Mouse (Mus musculus) cortical plate, adult 2 months (tissue): ENCODE data around the gene Whrn. TPM values are rescaled to one million over a fixed set of nuclear protein-coding genes. Genes with fewer than 3 reads are reported as not detected.

Source experiments
- H3K27ac ChIP-seq: fragments of 200-500 bp; 2 replicates; pipeline ENCODE4 v1.5.1; 2012; ENCODE audit warnings: low read length, control low read depth, inconsistent platforms; ENCODE audit not compliant: insufficient read depth
- H3K4me1 ChIP-seq: fragments of 200-500 bp; 2 replicates; pipeline ENCODE4 v1.6.1; 2011; ENCODE audit warnings: low read length; ENCODE audit not compliant: control insufficient read depth, insufficient read depth
- H3K4me3 ChIP-seq: fragments of 200-500 bp; 2 replicates; pipeline ENCODE4 v1.5.1; 2011; ENCODE audit warnings: mild to moderate bottlenecking, low read length, control low read depth; ENCODE audit not compliant: insufficient read depth
- CTCF ChIP-seq: fragments of 200-500 bp; IDR thresholded peaks from 2 replicates; pipeline ENCODE4 v1.5.1; 2011; ENCODE audit warnings: mild to moderate bottlenecking, control low read depth, low read length; ENCODE audit not compliant: insufficient read depth; ENCODE audit errors: extremely low read depth
- POLR2A ChIP-seq: fragments of 200-500 bp; IDR thresholded peaks from 2 replicates; pipeline ENCODE4 v1.6.1; 2011; ENCODE audit warnings: mild to moderate bottlenecking, low read length, control low read depth; ENCODE audit not compliant: insufficient read depth; ENCODE audit errors: extremely low read depth
- polyA plus RNA-seq: library from polyadenylated mRNA; depleted of rRNA; stranded (reverse); fragments of >200 nt; gene quantifications from 2 replicates; pipeline ENCODE4 v1.2.3, GENCODE M21; 2012

The Whrn gene
- polyA plus RNA-seq, 1 experiment, result 56.2 TPM

DNA sequence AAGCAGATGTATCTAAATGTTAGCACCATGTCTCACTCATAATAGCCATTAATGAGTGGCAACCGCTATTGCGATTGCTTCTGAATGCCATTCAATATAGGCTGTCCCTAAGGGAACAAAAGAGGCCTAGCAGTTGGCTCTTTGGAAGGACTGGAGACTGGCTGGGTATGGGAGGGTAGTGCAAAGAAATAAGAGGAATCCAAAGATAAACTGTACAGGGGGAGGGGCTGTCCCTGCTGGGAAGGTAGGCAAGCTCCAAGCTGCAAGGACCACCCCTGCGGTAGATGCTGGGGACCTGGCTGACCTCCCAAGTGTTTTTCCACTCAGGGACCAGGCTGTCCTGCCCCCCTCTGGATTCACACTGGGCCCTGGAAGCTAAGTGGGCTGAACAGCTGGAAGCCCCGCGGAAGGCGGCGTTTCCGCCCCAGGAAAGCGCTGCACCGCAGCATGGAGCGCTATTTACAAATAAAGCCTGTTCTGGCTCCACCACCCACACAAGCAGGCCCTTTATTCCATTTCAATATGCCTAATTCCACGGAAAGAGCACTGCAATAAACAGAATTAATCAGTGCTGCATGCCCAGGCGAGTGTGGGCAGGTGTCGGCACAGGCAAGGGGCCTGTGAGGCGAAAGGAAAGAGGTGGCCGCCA is 36.5 kb downstream of the Whrn start:
- Histone ChIP-seq H3K4me1 (no peaks in the 10 kb centered on the region), H3K4me3 (no peak overlapping the region), H3K27ac (no peak overlapping the region)
- TF ChIP-seq POLR2A, result no peak
- TF ChIP-seq CTCF, result no peak

DNA sequence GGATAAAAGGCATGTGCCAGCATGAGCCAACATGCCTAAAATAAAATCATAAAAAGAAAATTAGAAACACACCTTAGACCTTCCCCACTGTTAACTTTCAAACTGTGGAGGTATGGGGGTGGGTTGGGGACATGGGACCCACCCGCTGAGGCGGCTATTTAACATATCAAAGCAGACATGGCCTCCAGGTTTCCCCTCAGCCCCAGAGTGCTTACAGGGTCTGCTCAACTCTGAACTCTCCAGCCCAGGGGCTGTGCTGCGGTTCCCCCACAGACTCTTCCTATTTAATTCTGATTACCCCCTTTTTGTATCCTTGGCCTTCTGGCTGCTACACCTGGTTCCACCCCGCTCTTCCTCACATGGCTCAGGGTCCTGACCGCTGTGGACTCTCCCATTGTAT is 39.2 kb downstream of the Whrn start:
- Histone ChIP-seq H3K4me3 (no peak overlapping the region), H3K27ac (no peak overlapping the region), H3K4me1 (no peaks in the 10 kb centered on the region)
- TF ChIP-seq POLR2A (no peak), CTCF (no peak)

DNA sequence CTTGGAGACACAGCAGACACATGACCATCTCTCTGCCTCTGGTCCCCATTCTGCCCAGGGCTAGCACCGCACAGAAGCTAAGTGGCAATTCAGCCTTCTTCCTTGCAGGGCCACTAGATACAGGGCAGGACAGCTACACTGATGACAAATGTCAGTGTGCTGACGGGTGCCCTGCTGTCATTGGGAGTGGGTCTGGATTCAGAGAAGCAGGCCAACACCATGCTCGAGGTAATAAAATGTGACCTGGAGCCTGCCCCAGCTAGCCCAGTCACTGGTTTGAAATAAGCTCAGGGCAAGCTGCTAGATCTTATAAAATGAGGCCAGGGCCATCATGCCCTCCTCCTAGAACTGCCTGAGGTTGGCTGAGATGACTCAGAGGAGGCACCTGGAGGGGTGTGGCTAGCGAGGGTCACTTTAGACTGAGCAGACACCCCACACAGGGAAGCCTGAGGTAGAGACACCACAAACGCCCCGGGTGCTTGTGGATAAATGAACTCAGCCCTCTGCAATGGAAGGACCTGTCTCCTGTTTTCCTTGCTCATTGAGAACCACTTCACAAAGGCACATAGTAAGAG is 41.8 kb downstream of the Whrn start:
- H3K4me3 ChIP-seq, result no peak overlapping the region

DNA sequence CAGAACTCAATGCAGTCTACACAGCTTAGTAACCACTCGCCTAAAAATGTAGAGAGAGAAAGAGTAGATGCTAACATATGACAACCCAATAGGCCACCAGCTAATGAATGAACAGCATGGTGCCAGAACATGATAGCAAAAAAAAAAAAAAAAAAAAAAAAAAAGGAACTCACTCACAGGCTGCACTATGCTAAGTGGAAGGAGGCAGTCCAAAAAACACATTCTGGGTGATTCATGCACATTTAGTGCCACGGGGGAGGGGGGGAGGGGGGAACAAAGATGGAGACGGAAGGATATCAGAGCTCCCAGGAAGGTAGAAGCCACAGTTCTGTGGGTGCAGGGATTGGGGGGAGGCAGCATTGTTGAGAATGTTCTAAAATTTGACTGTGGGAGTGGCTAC is 43.2 kb downstream of the Whrn start:
- no peak for TF ChIP-seq CTCF
- TF ChIP-seq POLR2A, result no peak
- H3K27ac ChIP-seq, result no peak overlapping the region
- no peaks in the 10 kb centered on the region for H3K4me1 ChIP-seq
- H3K4me3 ChIP-seq, result no peak overlapping the region

More for the DNA sequence above, 41.8 kb downstream of the Whrn start:
- no peaks in the 10 kb centered on the region for H3K4me1 ChIP-seq
- no peak for TF ChIP-seq POLR2A
- TF ChIP-seq CTCF, result no peak
- H3K27ac ChIP-seq, result no peak overlapping the region

DNA sequence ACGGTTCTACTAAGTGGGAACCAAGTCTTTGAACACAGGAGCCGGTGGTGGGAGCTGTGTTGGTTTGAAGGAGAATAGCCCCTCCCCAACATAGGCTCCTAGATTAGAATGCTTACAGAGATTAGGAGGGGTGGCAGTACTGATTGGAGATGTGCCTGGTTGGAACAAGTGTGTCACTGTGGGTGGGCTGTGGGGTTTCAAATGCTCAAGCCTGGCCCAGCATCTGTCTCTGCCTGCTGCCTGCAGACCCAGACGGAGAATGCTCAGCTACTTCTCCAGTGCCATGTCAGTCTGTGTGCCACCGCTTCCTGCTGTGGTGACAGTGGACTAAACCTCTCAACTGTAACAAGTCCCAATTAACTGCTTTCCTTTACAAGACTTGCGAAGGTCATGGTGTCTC is 45.2 kb downstream of the Whrn start:
- Histone ChIP-seq H3K27ac (no peak overlapping the region), H3K4me3 (no peak overlapping the region), H3K4me1 (no peaks in the 10 kb centered on the region)
- TF ChIP-seq CTCF, result no peak
- TF ChIP-seq POLR2A, result no peak

DNA sequence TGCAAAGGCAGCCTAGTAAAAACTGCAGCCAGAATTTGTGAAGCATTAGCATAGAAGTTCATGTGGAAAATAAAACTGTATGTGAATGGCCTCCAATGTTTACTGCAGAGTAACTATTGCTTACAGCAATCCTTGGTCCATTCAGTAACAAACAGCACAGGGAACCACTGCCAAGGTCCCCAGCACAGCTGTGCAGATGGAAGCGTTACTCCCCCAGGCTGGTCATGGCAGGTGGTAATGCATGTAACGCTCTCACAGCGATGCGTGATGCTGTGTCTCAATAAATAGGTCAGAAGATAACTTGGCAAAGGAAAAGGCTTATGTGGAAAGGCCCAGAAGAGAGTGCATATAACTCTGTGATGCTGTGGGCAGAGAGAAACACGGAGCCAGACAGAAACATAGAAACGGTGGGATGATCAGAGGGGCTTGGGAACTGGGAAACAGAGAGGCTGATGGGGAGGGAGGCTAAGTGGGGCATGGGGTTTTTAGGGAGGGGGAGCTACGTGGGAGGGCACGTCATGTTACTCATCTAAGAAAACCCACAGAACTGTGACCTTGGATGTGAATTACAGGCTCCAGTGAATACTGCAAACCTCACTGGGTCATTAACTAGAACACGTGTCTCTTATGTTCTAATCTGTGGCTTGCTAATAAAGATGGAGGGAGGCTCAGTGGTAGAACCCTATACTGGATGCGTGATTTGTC is 51.3 kb downstream of the Whrn start:
- no peaks in the 10 kb centered on the region for H3K4me1 ChIP-seq
- no peak overlapping the region for H3K4me3 ChIP-seq
- TF ChIP-seq CTCF (no peak), POLR2A (no peak)
- H3K27ac ChIP-seq, result no peak overlapping the region

DNA sequence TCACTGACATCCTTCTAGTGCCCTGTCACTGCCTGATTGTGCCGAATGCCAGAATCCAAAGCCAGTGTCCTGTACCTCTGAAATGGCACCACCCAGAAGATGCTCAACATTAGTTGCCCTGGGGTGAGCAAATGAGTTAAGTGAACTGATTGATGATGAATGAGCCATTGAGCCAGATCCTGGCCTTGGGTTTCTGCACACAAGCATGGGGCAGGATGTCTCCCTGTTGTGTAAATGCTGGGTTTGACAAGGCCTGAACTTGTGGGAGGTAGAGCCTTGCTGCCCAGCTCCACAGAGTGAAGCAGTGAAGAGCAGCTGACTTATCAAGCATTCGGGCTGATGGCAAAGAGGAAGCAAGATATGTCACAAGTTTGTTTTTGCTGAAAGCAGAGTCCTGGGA is 52.7 kb downstream of the Whrn start:
- H3K27ac ChIP-seq, result no peak overlapping the region
- no peaks in the 10 kb centered on the region for H3K4me1 ChIP-seq
- H3K4me3 ChIP-seq, result no peak overlapping the region
- no peak for TF ChIP-seq CTCF
- no peak for TF ChIP-seq POLR2A

DNA sequence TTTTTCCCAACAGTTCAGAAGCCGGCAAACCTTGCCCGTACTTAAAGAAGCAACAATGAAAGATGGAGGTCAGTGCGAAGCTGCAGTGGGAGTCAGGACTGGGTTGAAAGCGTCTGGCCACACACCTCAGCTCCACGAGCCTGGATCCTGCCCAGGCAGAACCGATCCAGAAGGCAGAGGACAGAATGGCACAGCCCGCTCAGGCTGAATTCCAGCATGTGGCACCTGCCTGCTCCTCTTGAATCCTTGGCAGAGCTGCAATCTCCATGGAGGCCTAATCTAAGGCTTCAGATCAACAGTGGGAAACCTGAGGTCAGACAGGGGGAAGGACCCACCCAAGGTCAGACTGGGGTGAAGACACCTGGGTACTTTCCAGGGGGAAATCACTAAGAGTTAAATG is 54.2 kb downstream of the Whrn start:
- no peak for TF ChIP-seq CTCF
- TF ChIP-seq POLR2A, result no peak
- Histone ChIP-seq H3K4me3 (no peak overlapping the region), H3K27ac (no peak overlapping the region), H3K4me1 (no peaks in the 10 kb centered on the region)

DNA sequence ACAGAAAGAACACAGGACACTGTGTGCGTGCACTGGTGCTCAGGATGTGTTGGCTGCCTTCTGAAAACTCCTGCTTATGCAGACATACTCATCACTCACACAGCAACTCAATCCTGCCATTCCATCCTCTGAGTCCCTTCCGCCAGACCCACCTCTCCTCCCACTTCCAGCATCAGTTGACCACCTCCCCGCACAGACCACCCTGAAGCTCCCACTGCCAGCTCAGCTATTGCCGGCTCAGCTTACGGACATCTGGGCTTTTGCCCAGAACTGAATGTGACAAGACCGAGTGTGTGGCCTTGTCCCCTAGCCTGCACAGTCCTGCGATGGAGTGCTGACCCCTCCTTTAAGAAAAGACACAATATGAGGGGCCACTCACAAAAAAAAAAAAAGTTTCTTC is 55.5 kb downstream of the Whrn start:
- no peak overlapping the region for H3K27ac ChIP-seq
- H3K4me3 ChIP-seq, result no peak overlapping the region
- H3K4me1 ChIP-seq, result no peaks in the 10 kb centered on the region
- no peak for TF ChIP-seq POLR2A
- no peak for TF ChIP-seq CTCF

DNA sequence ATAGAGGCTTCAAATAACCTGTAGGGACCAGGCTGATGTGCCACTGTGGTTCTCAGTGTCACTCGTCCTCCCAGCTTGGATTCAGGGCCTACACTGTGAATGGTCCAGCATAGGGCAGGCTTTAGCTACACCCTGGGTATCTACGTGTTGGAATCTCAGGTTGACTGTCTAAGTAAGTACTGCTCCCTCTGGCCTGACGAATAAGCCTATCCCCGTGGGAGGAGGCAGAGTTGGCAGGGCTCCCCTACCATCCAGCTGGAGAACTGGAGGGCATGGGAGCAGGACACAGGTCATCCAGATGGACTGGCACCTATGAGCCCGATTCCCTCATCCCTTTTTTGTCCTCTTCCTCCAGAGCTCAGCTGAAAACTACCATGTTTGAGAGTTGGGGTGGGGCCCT is 57.8 kb downstream of the Whrn start:
- no peak overlapping the region for H3K4me3 ChIP-seq
- no peak overlapping the region for H3K27ac ChIP-seq
- no peaks in the 10 kb centered on the region for H3K4me1 ChIP-seq
- no peak for TF ChIP-seq POLR2A
- no peak for TF ChIP-seq CTCF
